Mouse (Mus musculus) embryo, embryonic 11 days (tissue): ENCODE measurements around the gene Ctdspl.

ENCODE experiments used
- DNase-seq: peaks from one replicate; pipeline ENCODE4 v3.0.0-alpha.2; 2015

Gene Ctdspl

DNA sequence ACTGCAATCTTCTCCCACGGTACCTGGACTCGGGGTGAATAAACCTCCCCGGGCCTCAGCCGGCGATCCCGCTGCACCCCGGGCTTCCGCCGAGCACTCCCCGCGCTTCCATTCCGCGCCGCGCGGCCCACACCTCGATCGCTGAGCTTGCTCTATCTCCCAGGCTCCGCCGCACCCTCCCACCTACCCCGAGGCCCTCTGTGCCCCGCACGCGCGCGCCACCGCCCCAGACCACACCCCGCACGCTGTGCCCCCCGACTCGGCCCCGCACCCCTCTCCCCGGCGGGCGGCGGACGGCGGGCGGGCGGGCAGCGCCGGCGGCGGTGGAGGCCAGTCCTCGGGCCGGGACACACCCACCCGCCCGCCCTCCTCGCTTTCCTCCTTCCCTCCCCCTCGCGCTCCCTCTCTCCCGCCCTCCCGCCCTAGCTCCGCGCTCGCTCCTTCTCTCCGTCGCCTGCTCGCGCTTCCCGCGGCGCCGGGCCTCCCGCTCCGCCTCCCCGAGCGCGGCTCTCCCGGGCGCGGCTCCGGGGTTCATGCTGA lies at the start of gene Ctdspl:
Gene Ctdspl (plus strand): TSS at position 343 of the 540 bp plus-strand sequence.
- DNase-seq: peak; percentile 72

DNA sequence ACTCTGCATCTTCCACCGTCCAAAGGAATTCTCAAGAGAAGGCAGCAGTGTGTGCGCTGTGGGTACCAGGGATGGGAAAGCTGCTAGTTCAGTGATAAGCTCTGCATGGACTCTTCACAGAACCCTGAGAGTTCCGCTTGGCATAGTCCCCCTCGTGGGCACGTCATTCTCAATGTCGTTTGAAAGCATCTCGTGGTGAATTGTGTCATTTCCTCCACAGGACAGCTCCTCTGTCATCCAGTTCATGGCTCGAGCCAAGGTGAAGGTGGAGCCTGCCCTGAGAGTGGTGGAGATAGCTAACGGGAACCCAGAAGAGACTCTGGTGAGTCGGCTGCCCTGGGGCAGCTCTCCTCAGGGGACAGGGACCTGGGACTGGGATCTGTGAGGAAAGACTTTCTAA lies 49.4 kb upstream of the Ctdspl start:
- DNase-seq: no peak

DNA sequence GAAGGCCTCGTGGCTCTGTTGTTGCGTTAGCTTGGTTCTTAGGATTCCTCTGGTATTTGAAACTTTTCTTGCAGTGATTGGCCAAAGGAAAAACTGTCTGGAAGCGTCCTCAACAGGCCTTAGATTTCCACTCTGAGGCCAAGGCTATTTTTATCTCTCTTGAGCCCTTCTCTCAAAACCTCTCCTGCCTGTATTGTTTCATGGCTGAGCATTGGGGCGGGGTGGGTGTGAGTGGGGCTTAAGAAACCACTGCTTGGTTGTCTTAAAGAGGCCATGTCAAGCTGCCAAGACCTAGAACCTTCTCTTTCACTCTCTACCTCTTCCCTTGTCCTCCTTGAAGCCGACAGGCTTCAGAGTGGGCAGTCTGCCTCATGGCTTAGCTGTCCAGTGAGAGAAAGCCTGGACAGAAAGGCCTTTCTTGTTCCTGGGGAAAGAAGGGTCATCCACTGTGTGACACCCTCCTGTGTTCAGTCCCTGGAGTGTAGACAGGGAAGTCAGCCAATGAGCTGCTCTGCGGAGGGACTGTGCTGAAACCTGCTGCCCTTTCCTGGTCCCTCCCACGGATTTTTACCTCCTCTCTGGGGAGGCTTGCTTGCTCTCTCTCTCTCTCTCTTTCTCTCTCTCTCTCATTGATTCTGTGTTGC lies 48.8 kb upstream of the Ctdspl start:
- DNase-seq: no peak

DNA sequence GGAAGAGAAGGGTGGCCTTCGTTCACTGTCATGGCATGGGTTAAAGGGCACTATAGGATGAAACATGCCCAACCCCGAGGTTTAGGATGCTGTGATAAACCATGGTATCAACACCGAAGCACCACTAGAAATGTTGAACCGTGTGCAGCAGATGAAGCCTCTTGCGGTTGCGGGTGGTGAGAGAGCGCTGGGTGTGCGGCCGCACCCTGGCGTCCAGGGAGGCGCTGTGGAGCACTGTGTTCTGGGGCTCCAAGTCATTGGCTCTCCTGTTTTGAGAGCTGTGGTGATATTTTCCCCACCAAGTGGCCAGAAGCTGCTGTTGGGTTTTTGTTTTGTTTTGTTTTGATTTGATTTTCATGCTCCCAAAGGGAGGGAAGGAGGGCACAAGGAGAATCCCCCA lies 47.7 kb upstream of the Ctdspl start:
- DNase-seq: no peak

DNA sequence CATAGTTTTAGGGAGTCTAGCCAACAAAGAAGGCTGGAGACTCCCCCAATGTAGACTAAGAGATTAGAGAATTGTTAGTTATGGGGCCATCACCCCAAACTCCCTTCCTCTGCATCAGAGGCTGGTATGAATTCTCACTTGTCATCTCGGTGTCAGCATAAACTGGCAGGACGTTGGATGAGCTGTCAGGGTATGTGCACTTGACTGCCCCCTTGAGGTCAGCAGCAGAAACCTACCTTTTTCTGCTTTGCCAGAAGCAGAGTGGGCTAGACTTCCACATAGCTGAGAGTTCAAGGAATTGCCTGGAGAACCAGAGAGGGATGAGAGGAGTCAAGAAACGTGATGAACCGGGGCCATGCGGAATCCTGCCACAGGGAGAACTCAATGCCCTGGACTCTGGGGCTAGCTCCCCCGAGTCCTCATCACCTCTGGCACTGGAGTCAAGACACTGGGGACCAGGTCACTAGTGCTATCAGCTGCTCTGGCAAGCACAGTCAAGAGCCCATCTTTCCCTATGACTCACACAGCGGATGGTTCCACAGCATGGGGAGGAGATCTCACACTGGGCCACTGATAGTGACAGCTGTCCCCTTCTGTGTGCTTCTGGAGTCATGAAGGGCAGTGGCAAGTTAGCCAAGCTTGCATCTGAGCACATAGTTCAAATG lies 44.8 kb upstream of the Ctdspl start:
- peak; percentile 13 for DNase-seq

DNA sequence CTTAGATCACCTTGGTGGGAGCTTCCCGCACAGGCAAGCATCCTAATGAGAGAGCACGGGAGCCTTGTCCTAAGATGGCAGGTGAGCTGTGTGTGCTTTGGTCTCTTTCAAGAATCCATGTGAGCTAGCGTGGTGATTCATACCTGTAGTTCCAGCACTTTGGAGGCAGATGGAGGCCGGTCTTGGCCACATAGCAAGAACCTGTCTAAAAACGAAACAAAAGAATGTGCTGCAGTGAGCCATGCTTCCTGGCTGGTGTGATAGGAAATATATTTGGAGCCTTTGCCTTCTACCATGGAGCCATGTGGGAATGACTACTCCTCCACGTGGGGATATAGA lies 44.3 kb upstream of the Ctdspl start:
- DNase-seq: no peak

DNA sequence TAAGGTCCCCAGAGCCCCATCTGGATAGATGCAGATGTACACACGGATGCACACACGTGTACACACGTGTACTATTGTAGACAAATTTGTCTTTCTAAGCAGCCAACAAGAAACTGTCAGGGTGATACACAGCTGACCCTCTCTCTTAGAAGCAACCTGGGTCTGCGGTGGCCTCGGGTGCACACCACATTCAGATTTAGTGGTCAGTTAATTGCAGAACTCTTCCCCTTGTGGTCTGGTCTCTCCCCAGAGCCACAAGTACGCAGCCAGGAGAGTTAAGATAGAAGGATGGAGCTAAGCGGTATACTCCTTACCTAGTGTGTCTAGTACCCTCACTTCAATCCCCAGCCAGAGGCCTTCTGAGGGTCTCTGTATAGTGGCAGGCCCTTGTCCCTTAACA lies 43.1 kb upstream of the Ctdspl start:
- no peak for DNase-seq

DNA sequence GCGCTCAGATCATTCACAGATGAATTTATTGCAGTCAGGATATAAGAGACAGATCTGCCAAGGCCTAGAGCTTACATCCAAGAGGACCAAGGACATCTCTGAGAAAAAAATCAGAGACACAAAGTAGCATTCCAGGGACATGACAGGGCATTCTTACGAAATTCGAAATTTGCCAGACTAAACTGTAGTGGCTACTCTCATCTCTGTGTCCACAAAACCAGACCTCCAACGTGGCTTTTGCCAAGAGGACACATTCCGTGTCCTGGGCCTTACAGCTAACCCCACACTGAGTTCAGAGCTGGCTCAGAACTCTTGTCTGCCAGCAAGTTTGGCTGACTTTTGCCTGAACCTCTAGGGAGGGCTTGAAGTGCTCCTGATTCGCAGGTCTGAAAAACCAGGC lies 40.5 kb upstream of the Ctdspl start:
- DNase-seq: no peak

DNA sequence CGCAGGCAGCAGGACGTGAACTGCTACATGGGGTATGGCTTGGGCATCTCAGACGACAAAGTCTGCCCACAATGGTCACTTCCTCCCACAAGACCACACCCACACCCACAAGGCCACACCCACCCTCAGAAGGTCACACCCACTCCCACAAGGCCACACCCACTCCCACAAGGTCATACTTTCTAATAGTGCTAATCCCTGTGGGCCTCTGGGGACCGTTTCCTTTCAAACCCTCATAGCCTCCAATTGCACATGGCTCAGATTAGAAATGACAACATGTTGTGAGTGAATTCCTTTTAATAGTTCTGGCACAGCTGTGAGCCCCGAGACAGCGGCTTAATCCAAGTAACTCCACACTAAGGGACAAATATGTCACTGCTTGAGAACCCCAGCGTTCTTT lies 39.1 kb upstream of the Ctdspl start:
- DNase-seq: no peak

DNA sequence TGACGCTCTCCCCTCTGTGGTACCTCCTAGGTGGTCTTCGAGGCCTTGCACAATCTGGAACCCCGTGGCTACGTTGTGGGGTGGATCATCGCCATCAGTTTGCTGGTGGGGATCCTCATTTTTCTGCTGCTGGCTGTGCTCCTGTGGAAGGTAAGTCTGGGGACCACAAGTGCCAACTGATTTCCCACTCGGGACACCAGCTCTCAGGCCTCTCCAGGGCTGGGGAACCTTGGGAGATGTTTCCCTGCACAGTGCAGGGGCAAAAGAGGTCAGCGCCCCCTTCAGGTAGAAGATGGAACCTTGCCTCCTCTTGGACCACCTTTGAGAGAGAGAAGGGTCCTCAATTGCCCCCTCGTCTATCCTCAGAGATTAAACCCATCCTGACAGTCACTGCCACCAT lies 38.5 kb upstream of the Ctdspl start:
- no peak for DNase-seq

DNA sequence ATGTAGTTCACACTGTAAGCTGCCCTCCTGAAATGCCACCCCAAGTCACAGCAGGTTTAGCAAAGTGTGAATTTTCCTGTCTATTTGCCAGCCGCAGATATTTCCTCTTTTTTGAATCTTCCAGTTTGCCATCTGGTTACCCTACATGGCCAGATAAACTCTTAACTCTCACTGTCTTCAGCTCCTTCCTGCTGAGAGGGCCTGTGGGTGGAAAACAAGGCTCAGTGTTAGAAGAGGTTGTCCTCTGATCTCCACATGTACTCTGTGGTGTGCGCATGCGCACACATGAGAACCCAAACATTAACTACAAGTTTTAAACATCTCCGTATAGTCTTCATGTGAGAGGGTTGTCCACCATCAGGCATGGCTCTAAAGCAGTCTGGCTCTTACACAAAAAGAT lies 36.1 kb upstream of the Ctdspl start:
- no peak for DNase-seq

DNA sequence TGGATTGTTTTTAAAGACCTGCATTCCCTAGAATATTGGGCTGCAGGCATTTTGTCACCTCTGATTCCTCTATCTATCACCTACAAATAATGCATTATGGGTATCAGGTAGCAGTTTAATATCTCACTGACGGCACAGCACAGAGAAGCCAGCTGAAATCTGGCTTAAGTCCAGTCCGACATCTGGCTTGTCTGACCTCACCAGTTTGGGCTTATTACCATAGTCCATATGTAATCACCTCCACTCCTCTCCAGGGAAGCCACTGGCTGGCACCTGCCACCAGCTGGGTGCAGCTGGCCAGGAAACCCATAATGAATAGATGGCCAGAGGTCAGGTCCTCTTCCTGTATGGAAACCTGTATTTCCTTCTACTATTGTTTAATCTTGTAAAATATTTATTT lies 35.6 kb upstream of the Ctdspl start:
- no peak for DNase-seq

DNA sequence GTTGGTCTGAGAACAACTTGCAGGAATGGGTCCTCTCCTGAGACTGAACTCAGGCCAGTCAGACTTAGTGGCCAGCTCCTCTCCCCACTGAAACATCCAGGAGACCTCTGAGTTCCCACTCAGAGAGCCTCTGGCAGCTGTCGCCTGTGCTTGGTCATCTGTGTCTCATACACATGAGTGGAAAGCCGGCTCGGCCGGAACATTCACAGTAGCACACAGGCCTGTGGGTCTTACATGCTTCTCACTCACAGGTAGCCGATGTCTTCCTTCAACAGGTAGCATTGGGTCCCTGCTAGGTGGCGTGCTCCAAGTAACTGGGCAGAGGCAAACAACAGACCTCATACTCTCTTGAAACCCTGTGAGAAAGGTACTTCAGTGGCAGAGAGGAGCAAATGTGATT lies 35.2 kb upstream of the Ctdspl start:
- DNase-seq: no peak

DNA sequence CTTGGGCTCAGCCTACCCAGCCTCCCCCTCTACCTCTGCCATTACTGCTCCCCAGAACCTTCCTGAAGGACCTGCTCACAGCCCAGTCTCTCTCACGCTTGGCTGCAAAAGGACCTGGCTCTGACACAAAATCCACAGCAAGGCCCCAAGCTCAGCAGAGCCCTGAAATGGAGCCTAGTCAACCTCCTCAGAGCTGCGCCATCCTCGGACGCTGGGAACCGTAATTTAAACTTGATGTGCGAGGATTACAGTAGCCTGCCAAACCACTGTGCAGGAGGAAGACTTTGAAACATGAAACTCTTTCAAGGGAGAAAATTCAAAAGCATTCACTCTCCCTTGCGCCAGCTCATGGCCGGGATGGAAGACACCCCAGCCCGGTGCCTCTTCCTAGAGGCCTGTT lies 34.7 kb upstream of the Ctdspl start:
- DNase-seq: peak; percentile 34

DNA sequence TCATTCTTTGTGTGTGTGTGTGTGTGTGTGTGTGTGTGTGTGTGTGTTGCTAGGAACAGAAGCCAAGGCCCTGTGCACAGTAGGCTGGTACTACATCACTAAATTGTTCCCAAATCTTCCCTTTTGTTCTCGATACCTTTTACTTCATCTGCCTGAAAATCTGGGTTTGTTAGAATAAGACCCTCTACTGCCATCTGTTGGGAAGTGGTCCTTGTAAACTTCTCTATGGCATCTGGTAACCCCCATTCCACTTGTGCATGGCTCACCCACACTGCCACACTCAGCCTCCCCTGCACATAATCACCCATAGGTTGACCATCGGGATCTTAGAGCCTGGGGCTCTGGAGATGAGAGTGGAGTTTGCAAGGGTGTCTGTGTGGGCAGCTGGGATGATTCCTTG lies 31.2 kb upstream of the Ctdspl start:
- peak; percentile 56 for DNase-seq

DNA sequence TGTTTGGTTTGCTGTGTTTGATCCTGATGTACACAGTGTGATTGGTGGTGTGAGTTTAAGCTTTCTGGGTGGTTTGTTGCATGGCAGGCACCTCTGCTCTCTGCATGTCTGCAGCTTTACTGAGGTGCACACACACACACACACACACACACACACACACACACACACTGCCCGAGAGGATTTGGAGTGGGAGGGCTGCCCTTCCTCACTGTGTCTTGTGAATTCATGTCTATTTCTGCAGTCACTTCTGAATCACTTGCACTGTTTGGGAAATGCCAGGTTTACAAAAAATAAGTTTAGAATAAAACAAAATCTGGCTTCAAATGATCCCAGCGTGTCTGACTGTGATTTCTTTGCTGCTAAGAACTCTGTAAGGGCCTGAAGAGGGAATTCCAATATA lies 25.6 kb upstream of the Ctdspl start:
- DNase-seq: no peak

DNA sequence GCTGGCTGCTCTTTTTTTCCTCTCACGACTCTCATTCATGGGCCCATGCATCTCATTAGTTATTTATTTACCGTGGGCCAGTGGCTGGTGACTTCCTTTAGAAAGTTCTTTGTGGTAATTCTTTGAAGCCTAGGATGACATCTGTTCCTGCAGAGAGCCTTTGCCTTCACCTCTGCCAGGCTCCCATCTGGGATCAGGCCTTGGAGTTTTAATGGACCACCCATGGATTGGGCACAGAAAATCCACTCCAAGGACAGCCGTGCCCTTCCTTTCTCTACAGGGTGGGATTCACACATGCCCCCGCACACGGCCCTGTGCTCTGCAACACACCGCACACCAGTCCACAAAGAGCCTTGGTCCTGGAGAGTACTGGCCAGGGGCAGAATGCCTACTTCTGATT lies 24.3 kb upstream of the Ctdspl start:
- peak; percentile 16 for DNase-seq

DNA sequence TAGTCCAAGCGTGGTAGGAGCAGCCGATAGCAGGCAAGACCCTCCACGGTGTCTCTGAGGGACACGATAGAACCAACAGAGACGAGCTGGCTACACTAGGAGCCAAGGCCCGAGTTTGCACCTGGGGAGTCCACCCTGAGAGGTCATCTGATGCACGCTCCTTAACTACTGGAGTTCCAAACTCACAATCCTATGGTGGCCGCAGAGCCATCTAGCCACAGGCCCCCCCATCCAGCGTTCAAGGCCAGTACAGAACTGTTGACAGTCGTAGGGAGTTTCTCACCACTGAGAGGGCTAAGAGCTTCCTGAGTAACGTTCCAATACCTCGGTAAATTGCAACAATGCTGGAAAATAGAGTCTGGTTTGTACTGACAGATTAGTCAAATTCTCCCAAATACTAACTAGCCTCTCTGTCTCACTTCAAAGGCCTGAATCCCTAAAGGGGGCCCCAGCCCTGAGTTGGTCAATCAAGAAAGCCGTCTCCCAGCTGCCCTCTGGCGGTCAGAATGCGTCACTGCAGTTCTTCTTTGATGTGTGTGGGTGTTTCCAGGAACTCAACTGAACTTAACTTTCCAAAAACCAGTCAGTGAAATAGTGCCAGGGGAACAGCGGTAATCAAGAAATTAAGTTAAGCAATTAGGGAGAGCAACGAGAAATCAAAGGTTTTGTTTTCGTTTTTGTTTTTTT lies 18.2 kb upstream of the Ctdspl start:
- peak; percentile 89 for DNase-seq

DNA sequence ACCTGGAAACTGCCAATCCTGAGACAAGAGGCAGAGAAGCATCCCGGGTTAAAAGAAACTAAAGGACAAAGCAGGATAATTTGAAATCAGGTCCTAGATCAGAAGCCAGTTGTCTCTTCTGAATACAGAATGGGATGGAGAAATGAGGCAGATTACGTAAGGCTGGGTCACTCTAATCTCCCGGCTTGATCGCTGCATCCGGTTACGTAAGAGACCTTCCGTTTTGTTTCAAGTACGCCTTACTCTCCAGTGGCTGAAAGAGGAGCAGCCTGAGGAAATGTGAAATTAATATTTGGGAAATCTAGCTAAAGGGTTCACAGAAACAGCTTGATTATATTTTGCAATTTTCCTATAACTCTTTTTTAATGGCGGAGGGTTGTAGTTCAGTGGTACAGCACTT lies 13.2 kb upstream of the Ctdspl start:
- no peak for DNase-seq

DNA sequence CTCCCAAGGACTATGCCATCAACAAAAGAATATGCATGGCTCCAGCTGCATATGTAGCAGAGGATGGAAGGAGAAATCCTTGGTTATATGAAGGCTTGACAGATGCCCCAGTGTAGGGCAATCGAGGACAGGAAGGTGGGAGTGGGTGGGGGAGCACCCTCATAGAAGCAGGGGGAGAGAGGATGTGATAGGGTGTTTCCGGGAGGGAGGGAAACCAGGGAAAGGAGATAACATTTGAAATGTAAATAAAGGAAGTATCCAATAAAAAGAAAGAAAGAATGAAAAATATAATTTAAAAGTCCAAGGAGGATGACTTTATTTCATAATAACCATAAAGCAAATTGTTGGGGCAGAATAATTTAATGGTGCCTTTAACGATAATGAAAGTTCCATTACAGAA lies 12.6 kb upstream of the Ctdspl start:
- DNase-seq: no peak

DNA sequence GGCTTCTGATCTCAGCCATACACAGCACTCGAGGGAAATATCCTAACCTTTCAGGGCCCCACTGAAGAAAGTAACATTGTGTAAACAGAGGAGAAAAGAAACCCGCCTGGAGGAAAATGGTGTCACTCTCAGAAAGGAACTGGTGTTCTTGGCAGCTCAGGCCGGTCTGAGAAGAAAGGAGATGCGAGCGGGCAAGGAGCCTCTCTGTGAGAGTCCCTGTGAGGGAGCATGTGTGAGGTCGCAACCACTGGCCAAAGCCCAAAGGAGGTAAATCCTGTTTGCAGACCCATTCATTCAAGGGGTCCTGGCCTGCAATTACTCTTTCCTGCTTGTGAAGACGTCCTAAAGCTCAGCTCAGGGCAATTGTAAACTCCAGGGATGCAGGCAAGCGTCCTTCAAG lies 11.7 kb upstream of the Ctdspl start:
- no peak for DNase-seq

DNA sequence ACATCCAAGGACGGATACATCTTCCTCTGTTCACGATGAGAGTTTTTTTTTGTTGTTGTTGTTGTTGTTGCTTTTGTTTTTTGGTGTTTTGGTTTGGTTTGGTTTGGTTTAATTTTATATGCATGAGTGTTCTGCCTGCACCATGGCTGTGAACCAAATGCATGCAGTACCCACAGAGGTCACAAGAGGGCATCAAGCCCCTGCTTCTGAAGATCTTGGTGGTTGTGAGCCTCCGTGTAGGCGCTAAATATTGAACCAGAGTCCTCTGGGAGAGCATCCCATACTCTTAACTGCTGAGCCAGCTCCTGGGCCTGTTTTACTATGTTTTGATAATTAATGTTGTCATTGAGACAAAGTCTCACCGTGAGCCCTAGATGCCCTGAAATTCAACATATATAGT lies 11.0 kb upstream of the Ctdspl start:
- no peak for DNase-seq

DNA sequence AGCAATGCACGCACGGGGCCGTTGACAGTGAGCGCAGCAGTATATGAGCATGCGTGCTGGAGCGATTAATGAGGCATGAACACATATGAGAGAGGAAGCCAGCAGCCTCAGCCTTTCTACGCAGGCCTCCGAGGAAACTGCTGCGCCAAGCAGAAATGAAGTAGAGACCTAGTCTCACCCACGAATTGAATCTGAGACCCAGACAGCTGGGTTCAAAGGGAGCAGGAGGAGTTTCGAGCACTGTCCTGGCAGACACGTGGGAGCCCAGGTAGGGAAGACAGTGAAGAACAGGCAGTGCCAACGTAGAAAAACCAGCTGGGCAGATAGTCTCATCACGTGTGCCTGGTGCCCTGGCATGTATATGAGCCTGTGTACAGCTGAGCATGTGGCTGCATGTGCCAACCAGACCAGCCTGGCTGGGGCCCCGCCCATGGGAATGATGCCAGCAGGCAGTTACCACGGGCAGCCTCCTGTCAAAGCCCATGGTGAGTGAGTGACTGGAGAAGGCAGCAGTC lies 6.5 kb upstream of the Ctdspl start:
- DNase-seq: no peak
